Mouse (Mus musculus) megakaryocyte, embryonic 14.5 days (primary cell): Measurements from ENCODE around the gene Ralb.

ENCODE experiments used
- FLI1 ChIP-seq: IDR thresholded peaks from 2 replicates; pipeline ENCODE4 v1.6.1; 2012; ENCODE audit warnings: low read length, inconsistent platforms, mixed read lengths
- GATA1 ChIP-seq: IDR thresholded peaks from 3 replicates; pipeline ENCODE4 v1.6.1; 2012; ENCODE audit warnings: mixed read lengths, low read length, inconsistent platforms, borderline replicate concordance

DNA sequence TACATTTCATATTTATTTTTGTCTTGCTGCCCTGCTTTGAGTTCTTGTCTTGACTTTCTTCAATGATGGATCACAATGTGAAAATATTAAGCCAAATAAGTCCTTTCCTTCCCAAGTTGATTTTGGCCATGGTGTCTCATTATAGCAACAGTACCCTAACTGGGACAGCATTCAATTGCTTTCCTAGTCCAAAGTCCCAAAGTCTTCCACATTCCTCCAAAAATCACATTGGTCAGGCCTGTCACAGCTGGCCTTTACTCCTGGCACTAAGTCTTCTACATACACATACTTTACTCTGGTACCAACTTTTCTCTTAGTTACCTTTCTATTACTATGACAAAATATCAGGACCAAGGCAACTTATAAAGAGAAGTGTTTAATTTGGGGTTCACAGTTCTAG, 14.2 kb upstream of the Ralb start:
- TF ChIP-seq GATA1: no peak
- TF ChIP-seq FLI1: no peak
